Mouse (Mus musculus) liver, postnatal 0 days (tissue): ENCODE measurements at regions not wholly inside any gene's neighbourhood (a gene's known extent, or its start where the extent isn't known, plus 50 kb on each side); places are given as distances from the start of the nearest gene placed in this dataset.
A peak's percentile ranks its signal among the peaks of the same experiment; 100 is the strongest.

ENCODE experiments used
- CTCF ChIP-seq: sonication (generic); IDR thresholded peaks from 2 replicates; pipeline ENCODE4 v1.5.1; 2016; ENCODE audit warnings: antibody characterized with exemption, low read depth
- EP300 ChIP-seq: IDR thresholded peaks from 2 replicates; pipeline ENCODE4 v1.6.1; 2016; ENCODE audit warnings: antibody characterized with exemption, low read depth, mild to moderate bottlenecking

GRCm38 (mm10) chrX:99402841-99403520 lies 68.1 kb downstream of the Pja1 start:
- TF ChIP-seq EP300, result no peak
- peak; percentile 58 for TF ChIP-seq CTCF
